Mouse (Mus musculus) liver, embryonic 14.5 days (tissue): ENCODE data around the gene Nlgn2. TPM values are rescaled to one million over a fixed set of nuclear protein-coding genes. Genes with fewer than 3 reads are reported as not detected.

Source experiments
- ATAC-seq: fragments of 200-750 bp; cut with Nextera tagmentation; 2 replicates; pipeline ENCODE4 v1.8.0; 2017; ENCODE audit warnings: moderate number of reproducible peaks, mild to moderate bottlenecking, moderate library complexity; ENCODE audit not compliant: insufficient read depth
- DNase-seq, 3 experiments: peaks; one replicate each; pipeline ENCODE4 v3.0.0-alpha.2; 2012 to 2013; ENCODE audit warnings: low read depth in 3 of 3, low spot score in 3 of 3
- H3K27ac ChIP-seq: fragments of 300-500 bp; sonication (generic); 2 replicates; pipeline ENCODE4 v1.5.1; 2014; ENCODE audit warnings: moderate library complexity, mild to moderate bottlenecking, control low read depth, inconsistent platforms
- H3K27me3 ChIP-seq: fragments of 300-500 bp; sonication (generic); 2 replicates; pipeline ENCODE4 v1.6.1; 2014; ENCODE audit warnings: mild to moderate bottlenecking, low read length, moderate library complexity; ENCODE audit not compliant: control insufficient read depth, insufficient read depth
- H3K36me3 ChIP-seq: fragments of 300-500 bp; sonication (generic); replicated peaks from 2 replicates; pipeline ENCODE4 v1.6.1; 2014; ENCODE audit warnings: low read depth; ENCODE audit not compliant: control insufficient read depth, insufficient read depth
- H3K4me1 ChIP-seq, 2 experiments: fragments of 200-500 bp in 1 of 2; fragments of 300-500 bp in 1 of 2; sonication (generic) in 1 of 2; replicated peaks; 2 replicates each; pipeline ENCODE4 v1.6.1; 2012 to 2014; ENCODE audit warnings: antibody characterized with exemption in 1 of 2, inconsistent platforms in 1 of 2, low read length in 1 of 2; ENCODE audit not compliant: control insufficient read depth in 2 of 2, insufficient read depth in 2 of 2
- H3K4me2 ChIP-seq: fragments of 300-500 bp; sonication (generic); 2 replicates; pipeline ENCODE4 v1.6.1; 2014; ENCODE audit warnings: low read depth, mild to moderate bottlenecking, control low read depth, moderate library complexity
- H3K4me3 ChIP-seq, 2 experiments: fragments of 200-500 bp in 1 of 2; fragments of 300-500 bp in 1 of 2; sonication (generic) in 1 of 2; 2 replicates each; pipeline ENCODE4 v1.5.1; 2012 to 2014; ENCODE audit warnings: low read depth in 2 of 2, low read length in 2 of 2, mild to moderate bottlenecking in 2 of 2, control low read depth in 1 of 2, inconsistent platforms in 1 of 2, moderate library complexity in 1 of 2; ENCODE audit not compliant: insufficient read depth in 1 of 2
- H3K9ac ChIP-seq: fragments of 300-500 bp; sonication (generic); replicated peaks from 2 replicates; pipeline ENCODE4 v1.6.1; 2014; ENCODE audit warnings: mild to moderate bottlenecking, control low read depth, moderate library complexity
- H3K9me3 ChIP-seq: fragments of 300-500 bp; sonication (generic); 2 replicates; pipeline ENCODE4 v1.6.1; 2016; ENCODE audit warnings: low read length, mixed read lengths; ENCODE audit not compliant: control insufficient read depth
- CTCF ChIP-seq: IDR thresholded peaks from 2 replicates; pipeline ENCODE4 v1.5.1; 2016; ENCODE audit warnings: antibody characterized with exemption, low read depth, control low read depth
- EP300 ChIP-seq: IDR thresholded peaks from 2 replicates; pipeline ENCODE4 v1.6.1; 2016; ENCODE audit warnings: antibody characterized with exemption, low read depth
- WGBS: fragments of 180-500 bp; shearing (Covaris S2); extraction: QIAGEN DNeasy Blood & Tissue Kit; methylation state at CpG from one replicate; pipeline ENCODE4 v1.1.7; 2014; ENCODE audit not compliant: insufficient replicate concordance; 5-methylcytosine and 5-hydroxymethylcytosine counted together
- polyA plus RNA-seq, 2 experiments: library from polyadenylated mRNA; depleted of rRNA in 1 of 2; stranded (reverse) in 1 of 2; unstranded in 1 of 2; fragments of >200 nt; fragmentation: Nextera tagmentation in 1 of 2; extraction: Ambion mirVana in 1 of 2; gene quantifications; 2 replicates each; pipeline versions ENCODE4 v1.2.1 to v1.2.3; 2012 to 2014

The Nlgn2 gene
- polyA plus RNA-seq, 2 experiments = 0.48 to 2.0 TPM

DNA sequence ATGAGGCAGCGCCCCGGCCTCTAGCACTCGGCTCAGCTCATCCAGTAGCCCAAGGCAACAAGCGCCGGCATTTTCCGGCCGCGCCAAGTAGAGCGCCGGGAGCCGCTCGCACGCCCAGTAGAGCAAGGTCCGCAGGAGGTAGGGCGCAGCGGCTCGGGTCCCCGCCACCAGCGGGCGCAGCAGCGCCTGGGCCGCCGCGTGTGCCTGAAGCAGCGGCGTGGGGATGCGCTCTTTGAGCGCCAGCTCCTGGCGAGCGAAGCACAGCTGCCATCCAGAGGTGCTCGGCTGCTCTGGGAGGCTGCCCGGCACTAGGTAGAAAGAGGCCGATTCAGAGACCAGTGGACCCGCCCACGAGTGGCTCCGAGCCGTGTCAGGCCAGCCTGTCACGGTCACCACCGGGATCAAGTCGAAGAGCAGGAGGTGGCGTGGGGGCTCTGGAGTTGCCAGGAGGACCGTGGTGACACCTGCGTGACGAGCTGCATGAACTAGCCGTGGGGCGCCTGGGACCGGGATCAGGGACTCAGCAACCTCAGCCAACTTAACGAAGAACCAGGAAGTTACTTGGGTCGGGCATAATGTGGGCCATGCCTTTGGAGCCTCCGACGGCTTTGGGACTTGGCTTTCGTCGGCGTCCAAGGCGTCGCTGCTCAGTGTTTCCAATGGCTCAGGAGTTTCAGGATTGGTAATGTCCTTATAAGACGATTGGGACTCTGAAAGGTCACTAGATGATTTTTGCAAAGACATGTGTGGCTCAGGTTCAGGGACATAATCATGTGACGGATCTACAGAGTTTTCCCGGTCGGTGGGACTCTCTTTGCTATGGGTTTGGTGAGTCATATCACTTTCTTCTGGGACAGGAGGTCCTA, 33.6 kb downstream of the Nlgn2 start:
- peaks cover 0 to 2% of the 10 kb centered on the region in 2 experiments; a peak in 2 of 4 replicates for H3K4me1 ChIP-seq
- TF ChIP-seq EP300 (no peak), CTCF (peak; percentile 59)
- no peak overlapping the region for H3K27ac ChIP-seq
- peak; percentile 75 for ATAC-seq
- H3K9me3 ChIP-seq = no peaks in the 10 kb centered on the region
- H3K36me3 ChIP-seq = no peaks in the 10 kb centered on the region
- H3K4me3 ChIP-seq = peak overlapping the region; percentile 6 to 50; a peak in 3 of 4 replicates
- H3K9ac ChIP-seq = no peak overlapping the region
- H3K4me2 ChIP-seq = peak overlapping the region; percentile 65
- 1% methylated on average over 60 of the region's 60 CpGs for WGBS
- peak; percentile 22 to 32 (median 26) for DNase-seq
- H3K27me3 ChIP-seq = peaks cover 77% of the 10 kb centered on the region

DNA sequence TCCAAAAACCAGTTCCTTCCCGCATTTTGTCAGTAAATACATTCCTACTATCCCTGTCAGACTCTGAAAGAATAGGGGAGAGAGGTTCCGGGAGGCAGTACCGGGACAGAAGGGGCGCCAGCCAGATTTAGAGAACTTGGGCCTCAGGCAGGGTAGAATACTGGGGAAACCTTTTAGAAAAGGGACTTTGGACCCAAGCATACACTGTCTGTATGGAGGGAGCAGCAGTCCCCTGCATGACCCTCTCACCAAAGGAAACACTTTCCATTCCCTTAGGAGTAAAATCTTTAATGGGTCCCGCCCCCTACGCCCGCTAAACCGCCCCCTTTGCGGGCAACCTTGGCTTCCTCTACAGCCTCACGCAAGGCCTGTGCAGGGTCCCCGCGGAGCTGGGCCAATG, 34.3 kb downstream of the Nlgn2 start:
- H3K4me2 ChIP-seq = peak overlapping the region; percentile 65
- H3K9me3 ChIP-seq = no peaks in the 10 kb centered on the region
- no peaks in the 10 kb centered on the region for H3K36me3 ChIP-seq
- no peak overlapping the region for H3K27ac ChIP-seq
- TF ChIP-seq CTCF = no peak
- no peak for TF ChIP-seq EP300
- ATAC-seq (peak; percentile 41), DNase-seq (no peak)
- H3K9ac ChIP-seq = no peak overlapping the region
- H3K4me1 ChIP-seq = peaks cover 0 to 2% of the 10 kb centered on the region in 2 experiments; a peak in 2 of 4 replicates
- 4% methylated on average over 12 of the region's 12 CpGs for WGBS
- peaks cover 81% of the 10 kb centered on the region for H3K27me3 ChIP-seq
- peak overlapping the region; percentile 4 to 50; a peak in 2 of 4 replicates for H3K4me3 ChIP-seq

DNA sequence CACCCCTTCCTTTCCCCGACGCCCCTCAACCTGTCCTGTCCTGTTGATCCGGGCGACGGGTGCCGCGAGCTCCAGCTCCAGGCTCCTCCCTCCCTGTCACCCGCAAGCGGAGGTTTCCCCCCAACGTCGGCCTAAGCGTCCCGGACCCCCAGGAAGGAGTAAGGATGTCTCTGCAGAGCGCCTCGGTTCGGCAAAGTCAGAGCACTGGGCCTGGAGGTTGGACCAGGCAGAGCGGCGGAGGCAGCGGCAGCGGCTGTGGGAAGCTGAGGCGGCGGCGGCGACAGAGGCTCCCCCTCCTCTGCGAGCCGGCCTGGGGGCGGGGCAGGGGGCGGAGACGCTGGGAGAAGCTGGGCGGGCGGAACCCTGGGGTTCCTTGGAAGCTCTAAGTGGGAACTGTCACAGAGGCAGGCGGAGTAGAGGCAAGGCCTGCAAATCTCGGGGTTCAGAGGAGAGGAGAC, 34.9 kb downstream of the Nlgn2 start:
- no peaks in the 10 kb centered on the region for H3K9me3 ChIP-seq
- no peaks in the 10 kb centered on the region for H3K36me3 ChIP-seq
- peaks cover 0 to 2% of the 10 kb centered on the region in 2 experiments; a peak in 2 of 4 replicates for H3K4me1 ChIP-seq
- no peak for TF ChIP-seq CTCF
- TF ChIP-seq EP300 = no peak
- under 1% methylated on average over 33 of the region's 33 CpGs for WGBS
- ATAC-seq (no peak), DNase-seq (no peak)
- peak overlapping the region; percentile 65 for H3K4me2 ChIP-seq
- no peak overlapping the region for H3K27ac ChIP-seq
- peak overlapping the region; percentile 28 to 50 for H3K4me3 ChIP-seq
- H3K9ac ChIP-seq = no peak overlapping the region
- peaks cover 88% of the 10 kb centered on the region for H3K27me3 ChIP-seq

DNA sequence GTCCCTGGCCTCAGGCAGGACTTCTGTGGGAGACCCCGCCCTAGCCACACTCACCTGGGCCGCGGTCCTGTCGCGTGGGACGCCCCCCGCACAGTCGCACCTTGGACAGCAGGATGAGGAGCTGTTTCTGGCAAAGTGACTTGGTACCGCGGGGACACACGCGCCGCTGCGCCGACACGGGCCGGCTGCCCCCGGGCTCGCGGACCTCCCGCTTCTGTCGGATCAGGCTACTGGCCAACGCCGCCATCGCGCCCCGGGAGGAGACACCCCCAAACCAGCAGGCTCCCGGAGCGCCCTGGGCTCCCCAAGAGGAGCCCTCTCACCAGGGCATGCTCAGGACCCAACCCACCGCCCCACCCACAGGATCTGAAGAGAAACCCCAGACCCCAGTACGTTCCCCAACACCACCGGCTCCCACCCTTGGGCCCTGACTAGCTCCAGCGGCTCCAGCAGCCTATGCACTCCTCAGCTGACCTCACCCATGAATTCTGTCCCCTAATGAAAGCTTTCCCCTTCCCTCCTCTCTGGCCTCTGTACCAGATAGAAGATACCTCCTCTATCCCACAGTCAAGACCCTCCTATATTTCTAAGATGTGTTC, 36.1 kb downstream of the Nlgn2 start, which contains the start of gene Fgf11:
Gene Fgf11 (minus strand): TSS at position 479 of the 599 bp plus-strand sequence.
- Histone ChIP-seq H3K27ac (no peak within 1 kb of the TSS), H3K4me3 (peak within 1 kb of the TSS; percentile 28 to 50), H3K9ac (no peak within 1 kb of the TSS), H3K27me3 (peaks cover 95% of the 10 kb centered on the region), H3K4me2 (peak within 1 kb of the TSS; percentile 65), H3K9me3 (no peaks in the 10 kb centered on the region), H3K4me1 (peaks cover 0 to 2% of the 10 kb centered on the region in 2 experiments; a peak in 2 of 4 replicates), H3K36me3 (no peaks in the 10 kb centered on the region)
- DNase-seq = no peak
- 3% methylated on average over 31 of the region's 33 CpGs for WGBS
- no peak for ATAC-seq
- TF ChIP-seq CTCF (no peak), EP300 (no peak)
